Mouse (Mus musculus) heart, embryonic 16.5 days (tissue): Measurements from ENCODE around the gene Dgkq. TPM values are rescaled to one million over a fixed set of nuclear protein-coding genes. Genes with fewer than 3 reads are reported as not detected.

Experiments
- ATAC-seq: fragments of 200-750 bp; cut with Nextera tagmentation; replicated peaks from 2 replicates; pipeline ENCODE4 v1.8.0; 2017; ENCODE audit warnings: moderate number of reproducible peaks; ENCODE audit not compliant: insufficient read depth, low FRiP score; ENCODE audit errors: extremely low read depth
- H3K27ac ChIP-seq: fragments of 300-500 bp; sonication (generic); 2 replicates; pipeline ENCODE4 v1.5.1; 2014; ENCODE audit warnings: mild to moderate bottlenecking, low read length, control low read depth, moderate library complexity
- H3K27me3 ChIP-seq: fragments of 300-500 bp; sonication (generic); 2 replicates; pipeline ENCODE4 v1.6.1; 2014; ENCODE audit warnings: low read length, mixed read lengths; ENCODE audit not compliant: control insufficient read depth, insufficient read depth
- H3K36me3 ChIP-seq: fragments of 300-500 bp; sonication (generic); 2 replicates; pipeline ENCODE4 v1.6.1; 2014; ENCODE audit not compliant: control insufficient read depth, insufficient read depth
- H3K4me1 ChIP-seq: fragments of 300-500 bp; sonication (generic); 2 replicates; pipeline ENCODE4 v1.6.1; 2014; ENCODE audit warnings: low read length, mixed read lengths; ENCODE audit not compliant: control insufficient read depth, insufficient read depth
- H3K4me2 ChIP-seq: fragments of 300-500 bp; sonication (generic); 2 replicates; pipeline ENCODE4 v1.6.1; 2014; ENCODE audit warnings: low read depth, mild to moderate bottlenecking, control low read depth, low read length
- H3K4me3 ChIP-seq: fragments of 300-500 bp; sonication (generic); 2 replicates; pipeline ENCODE4 v1.5.1; 2014; ENCODE audit warnings: mild to moderate bottlenecking, control low read depth, low read length
- H3K9ac ChIP-seq: fragments of 300-500 bp; sonication (generic); 2 replicates; pipeline ENCODE4 v1.6.1; 2014; ENCODE audit warnings: low read length, control low read depth
- H3K9me3 ChIP-seq: fragments of 300-500 bp; sonication (generic); replicated peaks from 2 replicates; pipeline ENCODE4 v1.6.1; 2016; ENCODE audit warnings: low read length; ENCODE audit not compliant: control insufficient read depth
- WGBS: fragments of 180-500 bp; shearing (Covaris S2); extraction: QIAGEN DNeasy Blood & Tissue Kit; methylation state at CpG from one replicate; pipeline ENCODE4 v1.1.7; 2014; 5-methylcytosine and 5-hydroxymethylcytosine counted together
- polyA plus RNA-seq: library from polyadenylated mRNA; unstranded; fragments of >200 nt; fragmentation: Nextera tagmentation; extraction: Ambion mirVana; gene quantifications from 2 replicates; pipeline ENCODE4 v1.2.1, GENCODE M21; 2015

Dgkq gene
- polyA plus RNA-seq, 1 experiment from 2014 or later, result 6.3 TPM

GRCm38 (mm10) chr5:108676772-108677498 lies 7.5 kb upstream of the Dgkq start:
- Histone ChIP-seq H3K36me3 (peaks cover 12% of the 10 kb centered on the region), H3K9ac (peak overlapping the region; percentile 68), H3K4me3 (peak overlapping the region; percentile 41), H3K4me2 (peak overlapping the region; percentile 67), H3K27ac (no peak overlapping the region; the same call in 1 of the 2 replicates), H3K9me3 (no peaks in the 10 kb centered on the region), H3K4me1 (peaks cover 13% of the 10 kb centered on the region), H3K27me3 (no peaks in the 10 kb centered on the region)
- peak; percentile 29; the same call in 1 of the 2 replicates for ATAC-seq
- 14% methylated on average over 5 of the region's 5 CpGs for WGBS

- H3K36me3 ChIP-seq, result peaks cover 21% of the 10 kb centered on the region
- H3K9ac ChIP-seq, result no peak within 1 kb of the TSS
- no peak within 1 kb of the TSS for H3K4me2 ChIP-seq
- WGBS, result 71% methylated on average over 9 of the region's 9 CpGs
- H3K27ac ChIP-seq, result no peak within 1 kb of the TSS
- peaks cover 13% of the 10 kb centered on the region for H3K4me1 ChIP-seq
- no peaks in the 10 kb centered on the region for H3K9me3 ChIP-seq
- ATAC-seq, result no peak
- H3K27me3 ChIP-seq, result no peaks in the 10 kb centered on the region
- H3K4me3 ChIP-seq, result no peak within 1 kb of the TSS
Observed at GRCm38 (mm10) chr5:108675251-108675816, 5.9 kb upstream of the Dgkq start, which contains the start of gene Slc26a1. Gene Slc26a1, minus strand, starts transcription at chr5:108675569.

GRCm38 (mm10) chr5:108674624-108675023 lies 5.2 kb upstream of the Dgkq start:
- H3K36me3 ChIP-seq, result peaks cover 21% of the 10 kb centered on the region
- H3K4me3 ChIP-seq, result no peak overlapping the region
- no peak for ATAC-seq
- H3K4me2 ChIP-seq, result no peak overlapping the region
- H3K27ac ChIP-seq, result no peak overlapping the region
- H3K27me3 ChIP-seq, result no peaks in the 10 kb centered on the region
- H3K9ac ChIP-seq, result no peak overlapping the region
- no peaks in the 10 kb centered on the region for H3K9me3 ChIP-seq
- H3K4me1 ChIP-seq, result peaks cover 20% of the 10 kb centered on the region
- 83% methylated on average over 2 of the region's 2 CpGs for WGBS

- 93% methylated on average over 12 of the region's 12 CpGs for WGBS
- H3K9ac ChIP-seq, result no peak overlapping the region
- no peak overlapping the region for H3K4me3 ChIP-seq
- H3K4me2 ChIP-seq, result no peak overlapping the region
- H3K36me3 ChIP-seq, result peaks cover 21% of the 10 kb centered on the region
- H3K27ac ChIP-seq, result no peak overlapping the region
- H3K4me1 ChIP-seq, result peaks cover 14% of the 10 kb centered on the region
- no peak for ATAC-seq
- no peaks in the 10 kb centered on the region for H3K27me3 ChIP-seq
- H3K9me3 ChIP-seq, result no peaks in the 10 kb centered on the region
Observed at GRCm38 (mm10) chr5:108671757-108672156, 2.3 kb upstream of the Dgkq start.

GRCm38 (mm10) chr5:108670785-108671184 lies 1.3 kb upstream of the Dgkq start:
- no peak overlapping the region for H3K9ac ChIP-seq
- peaks cover 21% of the 10 kb centered on the region for H3K36me3 ChIP-seq
- ATAC-seq, result no peak
- 0 out of 2 replicates have a peak overlapping the region, but pooled peaks have one; percentile 88 for H3K4me2 ChIP-seq
- no peak overlapping the region for H3K27ac ChIP-seq
- no peaks in the 10 kb centered on the region for H3K27me3 ChIP-seq
- no peak overlapping the region for H3K4me3 ChIP-seq
- peaks cover 12% of the 10 kb centered on the region for H3K4me1 ChIP-seq
- no peaks in the 10 kb centered on the region for H3K9me3 ChIP-seq

- peak overlapping the region; percentile 68 for H3K4me3 ChIP-seq
- WGBS, result 74% methylated on average over 9 of the region's 9 CpGs
- no peak for ATAC-seq
- no peaks in the 10 kb centered on the region for H3K9me3 ChIP-seq
- H3K4me1 ChIP-seq, result peaks cover 12% of the 10 kb centered on the region
- peaks cover 21% of the 10 kb centered on the region for H3K36me3 ChIP-seq
- peak overlapping the region; percentile 90 for H3K9ac ChIP-seq
- peak overlapping the region; percentile 88 for H3K4me2 ChIP-seq
- H3K27me3 ChIP-seq, result no peaks in the 10 kb centered on the region
- H3K27ac ChIP-seq, result no peak overlapping the region
Observed at GRCm38 (mm10) chr5:108669986-108670385, 514 bp upstream of the Dgkq start.

GRCm38 (mm10) chr5:108668387-108668932 lies 1.0 kb downstream of the Dgkq start:
- H3K4me2 ChIP-seq, result peak overlapping the region; percentile 88
- 18% methylated on average over 3 of the region's 3 CpGs for WGBS
- peak overlapping the region; percentile 68 for H3K4me3 ChIP-seq
- peaks cover 21% of the 10 kb centered on the region for H3K36me3 ChIP-seq
- H3K9me3 ChIP-seq, result no peaks in the 10 kb centered on the region
- H3K4me1 ChIP-seq, result peaks cover 12% of the 10 kb centered on the region
- peak overlapping the region; percentile 90 for H3K9ac ChIP-seq
- H3K27me3 ChIP-seq, result 0 out of 2 replicates have a peak, but pooled peaks cover 2% of the 10 kb centered on the region
- peak overlapping the region; percentile 88 for H3K27ac ChIP-seq
- no peak for ATAC-seq

- Histone ChIP-seq H3K27me3 (0 out of 2 replicates have a peak, but pooled peaks cover 2% of the 10 kb centered on the region), H3K9ac (no peak overlapping the region), H3K9me3 (no peaks in the 10 kb centered on the region), H3K27ac (no peak overlapping the region), H3K36me3 (peaks cover 12% of the 10 kb centered on the region), H3K4me3 (no peak overlapping the region), H3K4me2 (no peak overlapping the region), H3K4me1 (peaks cover 12% of the 10 kb centered on the region)
- no peak for ATAC-seq
- 60% methylated on average over 2 of the region's 2 CpGs for WGBS
Observed at GRCm38 (mm10) chr5:108667370-108667769, 2.1 kb downstream of the Dgkq start.

- Histone ChIP-seq H3K36me3 (no peaks in the 10 kb centered on the region), H3K27me3 (0 out of 2 replicates have a peak, but pooled peaks cover 2% of the 10 kb centered on the region), H3K9me3 (no peaks in the 10 kb centered on the region), H3K4me2 (no peak overlapping the region), H3K4me1 (peaks cover 13% of the 10 kb centered on the region), H3K4me3 (no peak overlapping the region), H3K27ac (no peak overlapping the region), H3K9ac (no peak overlapping the region)
- no peak for ATAC-seq
- 29% methylated on average over 3 of the region's 3 CpGs for WGBS
Observed at GRCm38 (mm10) chr5:108665066-108665465, 4.4 kb downstream of the Dgkq start.
